Mouse (Mus musculus) urinary bladder, postnatal 4 days (tissue): Measurements from ENCODE around the gene Mif.
A peak's percentile ranks its signal among the peaks of the same experiment; 100 is the strongest.
"Not testable (repeated sequence)": the region's sequence is repeated elsewhere in the genome, so short reads cannot be mapped to it uniquely, and the experiment has no call there.

Experiments
- DNase-seq, 2 experiments: peaks; one replicate each; pipeline ENCODE4 v3.0.0; 2021 to 2022; ENCODE audit warnings: low spot score in 2 of 2

Gene Mif

DNA sequence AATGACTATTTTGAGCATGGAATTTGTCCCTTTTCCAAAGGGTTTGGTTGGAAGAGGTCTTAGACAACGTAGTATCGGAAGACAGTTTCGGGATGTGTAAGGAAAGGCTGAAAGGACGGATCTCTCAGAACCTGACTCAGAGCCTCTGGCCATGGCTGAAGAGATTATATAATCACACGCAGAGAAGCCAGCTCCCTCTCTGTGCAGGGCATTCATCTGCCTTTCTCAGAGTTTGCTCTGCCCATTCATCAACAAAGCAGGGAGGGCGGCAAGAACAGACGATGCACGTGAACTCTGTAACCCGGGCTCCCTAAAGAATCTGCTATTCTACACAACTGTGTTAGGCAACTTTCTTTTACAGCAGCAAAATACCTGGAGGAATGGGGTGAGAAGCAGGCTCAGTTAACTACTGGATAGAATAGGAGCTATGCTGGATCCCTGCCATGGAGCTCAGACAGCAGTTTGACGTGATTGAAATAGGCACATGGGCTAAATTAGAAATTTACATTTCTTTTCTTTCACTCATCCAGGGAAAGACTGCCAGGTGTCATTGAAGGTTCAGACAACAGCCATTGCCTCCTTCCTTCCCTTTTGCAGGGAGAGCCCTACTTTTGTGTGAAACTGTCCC lies 13.6 kb upstream of the Mif start:
- DNase-seq = no peak

DNA sequence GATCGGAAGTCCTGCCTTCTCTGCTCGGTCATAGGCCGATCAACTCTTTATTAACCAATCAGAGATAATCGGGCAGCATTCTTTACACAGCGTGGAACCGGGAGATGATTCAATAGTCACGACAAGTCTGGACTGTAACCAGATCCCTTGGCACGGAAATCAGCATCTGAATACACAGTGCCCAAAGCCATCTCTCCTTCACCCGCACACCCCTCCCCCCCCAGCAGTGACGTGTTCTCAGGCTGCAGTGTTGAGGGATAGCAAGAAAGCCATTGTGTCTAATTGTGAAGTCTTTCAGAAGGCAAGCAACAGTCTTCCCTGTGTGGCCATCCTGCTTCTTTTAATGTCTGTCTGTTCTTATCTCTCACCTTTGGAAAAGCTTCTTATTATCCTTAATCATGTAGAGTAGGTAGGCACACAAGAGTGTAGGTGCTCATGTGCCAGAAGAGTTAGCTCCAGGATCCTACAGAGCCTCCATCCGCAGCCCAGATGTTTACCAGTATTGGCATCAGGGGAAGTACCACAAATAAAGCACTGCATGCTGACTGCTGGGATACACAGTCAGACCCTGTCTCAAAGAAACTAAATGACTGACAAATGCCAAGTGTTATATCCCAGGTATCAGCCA lies 13.0 kb upstream of the Mif start:
- peak in 1 of 2 experiments; percentile 63 for DNase-seq

- no peak for DNase-seq
Observed at GRCm38 (mm10) chr10:75872025-75872914, 12.2 kb upstream of the Mif start.

DNA sequence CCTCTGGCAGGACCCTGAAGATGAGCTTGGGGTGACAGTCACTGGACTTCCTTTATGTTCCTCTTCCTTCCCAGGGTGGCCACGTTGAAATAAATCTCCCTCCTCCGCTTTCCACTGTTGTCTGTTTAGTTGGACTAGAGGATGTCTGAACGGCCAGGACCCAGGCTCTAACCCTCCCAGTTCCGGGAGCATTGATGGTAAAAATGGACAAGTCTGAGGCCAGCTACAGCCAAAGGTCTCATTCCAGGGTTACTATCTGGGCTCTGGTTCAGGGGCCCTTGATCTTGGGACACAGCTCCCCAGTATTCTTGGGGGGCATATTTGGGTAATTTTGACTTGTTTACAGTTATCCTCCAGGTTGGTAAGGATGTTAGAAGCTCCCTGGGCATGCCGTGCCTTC lies 1.5 kb upstream of the Mif start:
- no peak for DNase-seq

GRCm38 (mm10) chr10:75860746-75861145 lies 706 bp upstream of the Mif start:
- DNase-seq = no peak

DNA sequence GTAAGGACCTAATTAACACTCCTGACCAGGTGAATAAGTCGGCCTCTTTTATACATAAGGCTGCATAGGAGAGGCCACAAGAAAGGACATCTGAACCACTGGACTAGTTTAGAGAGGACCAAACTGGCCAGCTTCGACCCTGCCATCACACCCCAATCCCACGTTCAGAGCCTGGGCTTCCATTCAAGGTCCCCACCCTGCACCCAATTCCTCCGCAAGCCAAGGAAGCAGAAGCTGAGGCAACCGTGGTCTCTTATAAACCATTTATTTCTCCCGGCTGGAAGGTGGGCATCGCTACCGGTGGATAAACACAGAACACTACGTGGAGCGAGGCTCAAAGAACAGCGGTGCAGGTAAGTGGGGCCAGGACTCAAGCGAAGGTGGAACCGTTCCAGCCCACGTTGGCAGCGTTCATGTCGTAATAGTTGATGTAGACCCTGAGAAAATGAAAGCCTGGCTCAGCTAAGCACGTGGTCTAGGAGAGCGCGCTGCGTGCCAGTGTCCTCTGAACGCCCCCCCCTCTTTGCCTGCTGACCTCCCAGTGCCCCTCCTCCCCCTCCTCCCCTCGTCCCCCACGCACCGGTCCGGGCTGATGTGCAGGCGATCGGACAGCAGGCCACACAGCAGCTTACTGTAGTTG lies 813 bp downstream of the Mif start:
- DNase-seq = no peak

DNA sequence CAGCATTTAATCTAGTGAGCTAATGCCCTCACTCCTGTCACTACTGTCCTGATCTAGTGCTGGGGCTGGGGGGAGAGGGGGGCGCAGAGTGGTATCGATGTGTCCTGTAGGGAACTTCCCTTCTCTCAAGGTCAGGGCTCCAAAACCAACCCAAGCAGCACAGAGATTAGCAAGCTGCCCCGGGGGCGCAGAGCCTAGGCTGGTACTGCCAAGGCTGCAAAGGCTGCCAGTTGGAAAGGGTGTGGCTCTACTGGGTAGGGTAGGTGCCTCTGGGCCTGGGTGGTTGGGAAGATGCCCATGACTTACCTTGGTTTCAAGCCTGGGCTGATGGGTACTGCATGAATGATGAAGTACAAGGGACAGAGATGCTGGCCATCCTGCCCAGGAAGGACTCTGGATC lies 2.4 kb downstream of the Mif start:
- DNase-seq = no peak

GRCm38 (mm10) chr10:75856976-75857375 lies 3.1 kb downstream of the Mif start:
- no peak for DNase-seq

DNA sequence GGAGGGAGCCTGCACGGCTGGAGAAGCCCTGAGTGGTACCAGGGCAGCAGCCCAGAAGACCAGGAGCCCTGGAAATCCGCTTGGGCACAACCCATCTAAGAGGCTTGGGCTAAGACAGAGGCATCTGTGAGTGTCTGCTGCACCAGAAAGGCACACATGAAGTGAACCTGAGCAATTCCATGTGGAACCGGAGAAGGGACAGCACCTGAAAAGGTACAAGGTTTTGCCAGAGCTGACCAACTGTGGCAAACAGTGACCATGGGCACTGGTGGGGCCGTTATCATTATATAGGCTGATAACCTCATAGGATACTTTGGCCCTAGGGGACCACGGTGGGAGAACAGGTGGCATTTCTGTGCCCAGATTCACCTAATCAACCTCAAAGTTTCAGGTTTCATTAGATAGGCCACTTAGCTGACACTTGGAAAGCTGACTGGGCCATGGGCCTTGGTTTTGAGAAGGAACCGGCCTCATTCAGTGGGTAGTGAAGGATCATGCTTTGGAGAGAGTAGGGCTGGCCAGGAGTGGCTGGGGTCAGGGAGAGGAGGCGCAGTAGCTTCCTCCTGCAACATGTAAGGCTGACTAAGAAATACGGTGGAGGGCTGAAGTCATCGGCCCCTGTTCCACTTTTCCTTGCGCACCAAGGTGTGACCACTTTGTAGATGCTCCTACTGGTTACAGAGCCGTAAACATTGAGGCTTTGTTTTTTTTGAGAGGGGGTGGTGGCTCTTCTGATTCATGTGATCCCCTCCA lies 3.7 kb downstream of the Mif start:
- DNase-seq = no peak

DNA sequence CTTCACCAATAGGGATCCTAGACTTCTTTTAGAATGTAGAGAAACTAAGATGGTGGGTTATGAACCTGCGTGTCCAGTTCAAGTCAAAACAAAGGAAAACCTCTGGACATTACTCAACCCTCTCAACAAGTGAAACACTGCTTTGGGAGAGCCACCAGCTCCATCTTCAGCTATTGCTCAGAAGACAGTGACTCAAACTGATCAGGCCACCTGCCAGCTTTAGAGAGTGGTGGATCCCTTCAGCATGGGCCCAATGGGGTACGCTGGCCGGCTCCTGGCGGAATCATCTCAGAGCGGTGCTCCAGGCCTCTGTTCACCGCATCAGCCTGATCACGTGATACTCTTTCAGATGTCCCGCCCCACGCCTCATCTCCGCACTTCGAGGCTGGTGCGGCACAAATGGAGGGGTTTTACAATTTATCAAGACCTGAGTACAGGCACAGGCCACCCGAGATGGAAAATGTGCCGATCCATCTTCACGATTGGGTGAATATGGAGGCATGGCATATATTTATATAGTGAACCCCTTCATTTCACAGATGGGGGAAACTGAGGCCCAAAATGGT lies 4.5 kb downstream of the Mif start:
- no peak for DNase-seq

DNA sequence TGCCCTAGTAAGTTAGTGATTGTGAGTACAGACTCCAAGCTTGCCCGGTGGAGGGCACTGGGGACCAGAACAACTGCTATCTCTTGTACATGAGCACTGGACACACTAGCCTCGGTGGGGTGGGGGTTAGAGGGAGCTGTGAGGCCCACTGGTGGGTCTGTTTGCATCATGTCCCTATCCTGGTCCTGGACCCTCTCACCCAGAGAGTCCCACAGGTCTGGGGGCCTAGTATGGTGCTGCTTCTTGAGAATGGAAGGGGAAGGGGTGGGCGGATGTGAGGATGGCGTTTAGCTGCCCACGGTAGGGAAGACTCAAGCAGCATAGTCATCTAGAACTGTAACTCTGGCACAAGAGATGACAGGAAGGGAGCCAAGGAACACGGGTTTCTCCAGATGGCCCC lies 5.2 kb downstream of the Mif start:
- DNase-seq = no peak

GRCm38 (mm10) chr10:75854096-75854495 lies 5.9 kb downstream of the Mif start:
- no peak for DNase-seq

GRCm38 (mm10) chr10:75853452-75853851 lies 6.6 kb downstream of the Mif start:
- peak; percentile 54 to 81 for DNase-seq

- DNase-seq = no peak
Observed at GRCm38 (mm10) chr10:75852539-75853125, 7.4 kb downstream of the Mif start.

- DNase-seq = no peak
Observed at GRCm38 (mm10) chr10:75851681-75852080, 8.4 kb downstream of the Mif start.

DNA sequence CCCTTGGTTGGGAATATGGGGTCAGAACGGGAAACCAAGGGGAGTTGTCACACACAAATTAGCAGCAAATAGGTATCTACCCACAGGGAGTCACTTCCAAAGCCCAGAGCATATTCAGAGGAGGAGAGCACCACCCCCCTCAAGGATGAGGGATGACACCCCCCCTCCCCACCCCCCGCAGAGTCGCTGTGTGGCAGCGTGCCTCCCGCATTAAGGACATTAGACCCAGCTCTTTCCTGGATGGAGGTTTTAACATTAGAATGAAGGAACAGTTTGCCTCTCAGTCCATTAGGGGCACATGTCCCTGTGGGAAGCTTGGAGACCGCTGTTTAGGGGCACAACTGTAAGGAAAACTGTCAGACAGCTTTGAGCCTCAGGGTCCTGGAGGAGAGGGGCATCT lies 9.0 kb downstream of the Mif start:
- no peak for DNase-seq

GRCm38 (mm10) chr10:75848382-75848781 lies 11.7 kb downstream of the Mif start:
- no peak for DNase-seq

DNA sequence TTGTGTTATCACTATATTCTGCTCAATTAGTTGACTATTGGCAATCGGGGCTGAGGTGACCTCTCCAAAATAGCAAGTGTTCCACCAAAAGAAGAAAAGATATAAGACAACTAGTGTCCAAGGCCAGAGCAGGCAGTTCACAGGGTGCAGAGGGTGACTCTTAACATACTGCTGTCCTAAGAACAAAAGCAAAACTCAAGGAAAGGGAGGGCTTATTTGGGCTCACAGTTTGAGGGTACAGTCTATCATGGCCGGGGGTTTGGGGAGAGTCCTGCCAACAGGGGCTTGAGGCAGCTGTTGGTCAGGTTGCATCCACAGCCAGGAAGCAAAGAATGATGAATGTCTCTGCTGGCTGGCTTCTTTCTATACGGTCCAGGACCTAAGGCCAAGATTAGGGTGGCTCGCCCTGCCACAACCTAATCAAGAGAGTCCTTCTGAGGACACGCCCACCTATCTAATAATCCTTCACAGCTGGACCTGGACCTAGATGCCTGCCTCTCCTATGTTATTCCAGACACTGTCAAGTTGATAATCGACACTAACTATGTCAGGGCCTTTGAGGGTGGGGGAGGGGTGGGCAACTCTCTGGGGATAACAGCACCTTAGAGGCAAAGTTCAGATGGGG lies 14.6 kb downstream of the Mif start:
- DNase-seq = no peak

DNA sequence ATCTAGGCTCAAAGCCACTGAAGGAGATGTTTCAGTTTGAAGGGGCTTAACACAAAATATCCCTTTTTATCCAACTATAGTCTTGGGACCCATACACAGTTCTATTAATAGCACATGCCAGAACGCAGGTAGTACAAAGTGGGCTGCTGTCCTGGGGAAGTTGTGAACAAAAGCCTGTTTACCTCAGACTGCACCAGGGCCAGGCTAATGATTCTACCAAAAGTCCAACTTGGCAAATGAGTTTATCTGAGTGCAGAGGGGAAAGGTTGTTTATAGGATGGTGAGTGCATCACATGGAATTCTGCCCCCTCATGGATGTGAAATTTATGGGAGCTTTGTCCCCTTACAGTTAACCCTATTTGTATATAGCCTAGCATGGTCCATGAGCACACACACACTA lies 15.2 kb downstream of the Mif start:
- no peak for DNase-seq

DNA sequence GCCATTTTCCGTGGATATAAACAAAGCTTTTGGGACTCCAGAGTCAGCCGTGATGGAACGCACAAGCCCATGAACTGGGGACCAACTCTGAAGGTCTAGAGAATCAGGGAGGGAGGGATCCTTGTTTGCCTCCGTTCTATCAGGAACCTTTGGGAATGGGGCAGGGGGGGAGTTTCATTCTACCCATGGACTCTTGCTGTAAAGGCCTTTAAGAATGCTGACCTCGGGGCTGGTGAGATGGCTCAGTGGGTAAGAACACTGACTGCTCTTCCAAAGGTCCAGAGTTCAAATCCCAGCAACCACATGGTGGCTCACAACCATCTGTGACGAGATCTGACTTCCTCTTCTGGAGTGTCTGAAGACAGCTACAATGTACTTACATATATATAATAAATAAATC lies 16.1 kb downstream of the Mif start:
- not testable (repeated sequence) for DNase-seq
